Mouse (Mus musculus) erythroblast, embryonic 14.5 days (primary cell): ENCODE data around the gene Polk. TPM values are rescaled to one million over a fixed set of nuclear protein-coding genes. Genes with fewer than 3 reads are reported as not detected.

ENCODE experiments used
- H3K27me3 ChIP-seq: 2 replicates; pipeline ENCODE4 v1.6.1; 2012; ENCODE audit warnings: inconsistent platforms; ENCODE audit not compliant: control insufficient read depth
- H3K36me3 ChIP-seq: 2 replicates; pipeline ENCODE4 v1.6.1; 2012; ENCODE audit warnings: mild to moderate bottlenecking, inconsistent platforms; ENCODE audit not compliant: control insufficient read depth
- H3K4me1 ChIP-seq: 2 replicates; pipeline ENCODE4 v1.6.1; 2012; ENCODE audit warnings: inconsistent platforms; ENCODE audit not compliant: control insufficient read depth
- H3K4me3 ChIP-seq: replicated peaks from 2 replicates; pipeline ENCODE3; 2012; ENCODE audit warnings: moderate library complexity, mild to moderate bottlenecking, inconsistent platforms
- H3K9me3 ChIP-seq: 2 replicates; pipeline ENCODE4 v1.6.1; 2012; ENCODE audit warnings: low read length, inconsistent platforms, mixed read lengths; ENCODE audit not compliant: control insufficient read depth
- GATA1 ChIP-seq: IDR thresholded peaks from 2 replicates; pipeline ENCODE4 v1.6.1; 2012; ENCODE audit warnings: low read length, inconsistent platforms, mixed read lengths
- TAL1 ChIP-seq: IDR thresholded peaks from 3 replicates; pipeline ENCODE4 v1.6.1; 2012; ENCODE audit warnings: low read length, inconsistent platforms, mixed read lengths
- polyA plus RNA-seq: library from polyadenylated mRNA; stranded (reverse); fragments of >175 nt; gene quantifications from 2 replicates; pipeline ENCODE4 v1.2.3, GENCODE M21; 2012

Polk gene
- polyA plus RNA-seq = 0.03 and 0.06 TPM in 2 replicates

GRCm38 (mm10) chr13:96542081-96542889 lies at the start of gene Polk, which contains the start of gene Col4a3bp:
Polk (minus strand) TSS chr13:96542579.
Col4a3bp (plus strand) TSS chr13:96542618.
- Histone ChIP-seq H3K27me3 (no peaks in the 10 kb centered on the region), H3K9me3 (no peaks in the 10 kb centered on the region), H3K4me1 (peaks cover 33% of the 10 kb centered on the region), H3K36me3 (peaks cover 2% of the 10 kb centered on the region; the same call in 1 of the 2 replicates), H3K4me3 (peak within 1 kb of the TSS; percentile 100)
- TF ChIP-seq TAL1 = no peak
- no peak for TF ChIP-seq GATA1

- H3K27me3 ChIP-seq = no peaks in the 10 kb centered on the region
- H3K36me3 ChIP-seq = peaks cover 6% of the 10 kb centered on the region
- H3K9me3 ChIP-seq = no peaks in the 10 kb centered on the region
- TF ChIP-seq GATA1 (no peak), TAL1 (no peak)
- H3K4me3 ChIP-seq = no peak overlapping the region
- peaks cover 14% of the 10 kb centered on the region for H3K4me1 ChIP-seq
Measured at GRCm38 (mm10) chr13:96588642-96589041, 46.3 kb upstream of the Polk start.

GRCm38 (mm10) chr13:96586540-96586939 lies 44.2 kb upstream of the Polk start:
- Histone ChIP-seq H3K4me1 (peaks cover 14% of the 10 kb centered on the region), H3K36me3 (peaks cover 6% of the 10 kb centered on the region), H3K4me3 (no peak overlapping the region), H3K27me3 (no peaks in the 10 kb centered on the region), H3K9me3 (no peaks in the 10 kb centered on the region)
- no peak for TF ChIP-seq GATA1
- TF ChIP-seq TAL1 = no peak

GRCm38 (mm10) chr13:96584201-96584600 lies 41.8 kb upstream of the Polk start:
- Histone ChIP-seq H3K4me3 (no peak overlapping the region), H3K27me3 (no peaks in the 10 kb centered on the region), H3K36me3 (peaks cover 6% of the 10 kb centered on the region), H3K4me1 (peaks cover 5% of the 10 kb centered on the region), H3K9me3 (no peaks in the 10 kb centered on the region)
- no peak for TF ChIP-seq TAL1
- no peak for TF ChIP-seq GATA1

GRCm38 (mm10) chr13:96579979-96580378 lies 37.6 kb upstream of the Polk start:
- H3K27me3 ChIP-seq = no peaks in the 10 kb centered on the region
- peaks cover 5% of the 10 kb centered on the region for H3K4me1 ChIP-seq
- TF ChIP-seq GATA1 = no peak
- TF ChIP-seq TAL1 = no peak
- H3K36me3 ChIP-seq = peaks cover 4% of the 10 kb centered on the region
- no peaks in the 10 kb centered on the region for H3K9me3 ChIP-seq
- H3K4me3 ChIP-seq = no peak overlapping the region

- H3K27me3 ChIP-seq = no peaks in the 10 kb centered on the region
- H3K4me1 ChIP-seq = peaks cover 4% of the 10 kb centered on the region
- H3K4me3 ChIP-seq = no peak overlapping the region
- no peaks in the 10 kb centered on the region for H3K9me3 ChIP-seq
- no peak for TF ChIP-seq TAL1
- TF ChIP-seq GATA1 = no peak
- peaks cover 2% of the 10 kb centered on the region for H3K36me3 ChIP-seq
Measured at GRCm38 (mm10) chr13:96579104-96579503, 36.7 kb upstream of the Polk start.

- Histone ChIP-seq H3K4me3 (no peak overlapping the region), H3K4me1 (no peaks in the 10 kb centered on the region), H3K9me3 (no peaks in the 10 kb centered on the region), H3K36me3 (peaks cover 18% of the 10 kb centered on the region), H3K27me3 (no peaks in the 10 kb centered on the region)
- TF ChIP-seq GATA1 (no peak), TAL1 (no peak)
Measured at GRCm38 (mm10) chr13:96574170-96574569, 31.8 kb upstream of the Polk start.

- Histone ChIP-seq H3K4me3 (no peak overlapping the region), H3K4me1 (peaks cover 1% of the 10 kb centered on the region; the same call in 1 of the 2 replicates), H3K9me3 (no peaks in the 10 kb centered on the region), H3K36me3 (peaks cover 19% of the 10 kb centered on the region), H3K27me3 (no peaks in the 10 kb centered on the region)
- no peak for TF ChIP-seq TAL1
- TF ChIP-seq GATA1 = no peak
Measured at GRCm38 (mm10) chr13:96571016-96571361, 28.6 kb upstream of the Polk start.

GRCm38 (mm10) chr13:96570313-96571015 lies 28.1 kb upstream of the Polk start:
- H3K9me3 ChIP-seq = no peaks in the 10 kb centered on the region
- peaks cover 1% of the 10 kb centered on the region; the same call in 1 of the 2 replicates for H3K4me1 ChIP-seq
- H3K27me3 ChIP-seq = no peaks in the 10 kb centered on the region
- peaks cover 21% of the 10 kb centered on the region for H3K36me3 ChIP-seq
- H3K4me3 ChIP-seq = no peak overlapping the region
- TF ChIP-seq TAL1 (no peak), GATA1 (no peak)
